Mouse (Mus musculus) G1E (cell line): ENCODE results near the gene Ube2g1. TPM values are rescaled to one million over a fixed set of nuclear protein-coding genes. Genes with fewer than 3 reads are reported as not detected.

Source experiments
- ATAC-seq: 2 replicates; pipeline ENCODE4 v1.8.0; 2016; ENCODE audit warnings: mild to moderate bottlenecking; ENCODE audit not compliant: insufficient number of reproducible peaks, poor library complexity, low FRiP score, severe bottlenecking; ENCODE audit errors: extremely low read depth
- DNase-seq: peaks from one replicate; pipeline ENCODE4 v3.0.0; 2012; ENCODE audit warnings: low spot score
- H3K27me3 ChIP-seq: 2 replicates; pipeline ENCODE4 v1.6.1; 2012; ENCODE audit warnings: mild to moderate bottlenecking, low read length, inconsistent platforms; ENCODE audit not compliant: insufficient read depth
- H3K36me3 ChIP-seq: replicated peaks from 2 replicates; pipeline ENCODE3; 2012; ENCODE audit warnings: mild to moderate bottlenecking, inconsistent platforms
- H3K4me1 ChIP-seq: 2 replicates; pipeline ENCODE4 v1.6.1; 2012; ENCODE audit warnings: low read depth, low read length, inconsistent platforms, mixed read lengths; ENCODE audit not compliant: insufficient read depth
- H3K4me3 ChIP-seq: 2 replicates; pipeline ENCODE4 v1.5.1; 2012; ENCODE audit warnings: low read depth, mild to moderate bottlenecking, inconsistent platforms, low read length, moderate library complexity, mixed read lengths
- H3K9me3 ChIP-seq: replicated peaks from 2 replicates; pipeline ENCODE4 v1.6.1; 2012; ENCODE audit warnings: inconsistent platforms
- CTCF ChIP-seq: IDR thresholded peaks from 2 replicates; pipeline ENCODE4 v1.5.1; 2012; ENCODE audit warnings: low read depth, low read length, inconsistent platforms, mixed read lengths
- GATA1 ChIP-seq: IDR thresholded peaks from 2 replicates; pipeline ENCODE4 v1.6.1; 2012; ENCODE audit warnings: borderline replicate concordance, low read length, inconsistent platforms, mixed read lengths
- GATA2 ChIP-seq: IDR thresholded peaks from 2 replicates; pipeline ENCODE4 v1.6.1; 2012; ENCODE audit warnings: low read depth, low read length, inconsistent platforms, borderline replicate concordance
- POLR2AphosphoS5 ChIP-seq: IDR thresholded peaks from 2 replicates; pipeline ENCODE4 v1.6.1; 2012; ENCODE audit warnings: low read depth, low read length, inconsistent platforms; ENCODE audit not compliant: insufficient replicate concordance
- TAL1 ChIP-seq: conservative IDR thresholded peaks from 2 replicates; pipeline ENCODE4 v1.6.1; 2012; ENCODE audit warnings: low read depth, low read length, inconsistent platforms, mixed read lengths
- polyA plus RNA-seq: library from polyadenylated mRNA; stranded (reverse); fragments of >175 nt; gene quantifications from 2 replicates; pipeline ENCODE4 v1.2.3, GENCODE M21; 2012
- total RNA-seq, 2 experiments: library from RNA; stranded (forward) in 1 of 2; stranded (reverse) in 1 of 2; fragments of 200-1000 nt in 1 of 2; fragments of >200 nt in 1 of 2; fragmentation: Nextera tagmentation in 1 of 2; gene quantifications; 2 replicates each; pipeline ENCODE4 v1.2.3; 2014 to 2017

The Ube2g1 gene
- total and polyA plus RNA-seq, 3 experiments = 32.2 to 98.9 (median 60.1) TPM

- H3K27me3 ChIP-seq = no peaks in the 10 kb centered on the region
- H3K4me3 ChIP-seq = no peak overlapping the region
- H3K4me1 ChIP-seq = peaks cover 11% of the 10 kb centered on the region
- DNase-seq (no peak), ATAC-seq (no peak)
- no peak for TF ChIP-seq CTCF
- no peak for TF ChIP-seq TAL1
- no peak for TF ChIP-seq POLR2AphosphoS5
- TF ChIP-seq GATA1 = no peak
- TF ChIP-seq GATA2 = no peak
- no peaks in the 10 kb centered on the region for H3K9me3 ChIP-seq
- peaks cover 80% of the 10 kb centered on the region for H3K36me3 ChIP-seq
Observed at GRCm38 (mm10) chr11:72726023-72726422, 118.9 kb downstream of the Ube2g1 start.

GRCm38 (mm10) chr11:72733736-72734135 lies 126.7 kb downstream of the Ube2g1 start:
- H3K9me3 ChIP-seq = no peaks in the 10 kb centered on the region
- TF ChIP-seq GATA2 (no peak), GATA1 (no peak), POLR2AphosphoS5 (no peak), TAL1 (no peak), CTCF (no peak)
- no peak for ATAC-seq
- no peak overlapping the region for H3K4me3 ChIP-seq
- no peaks in the 10 kb centered on the region for H3K4me1 ChIP-seq
- H3K36me3 ChIP-seq = peaks cover 95% of the 10 kb centered on the region
- no peaks in the 10 kb centered on the region for H3K27me3 ChIP-seq
- no peak for DNase-seq

GRCm38 (mm10) chr11:72734840-72735518 lies 127.9 kb downstream of the Ube2g1 start:
- Histone ChIP-seq H3K27me3 (no peaks in the 10 kb centered on the region), H3K9me3 (no peaks in the 10 kb centered on the region), H3K4me3 (no peak overlapping the region), H3K36me3 (peaks cover 95% of the 10 kb centered on the region), H3K4me1 (no peaks in the 10 kb centered on the region; the same call in 1 of the 2 replicates)
- DNase-seq (no peak), ATAC-seq (no peak)
- TF ChIP-seq CTCF (no peak), GATA1 (no peak), GATA2 (no peak), POLR2AphosphoS5 (no peak), TAL1 (no peak)

GRCm38 (mm10) chr11:72735519-72735860 lies 128.4 kb downstream of the Ube2g1 start:
- ATAC-seq (no peak), DNase-seq (no peak)
- Histone ChIP-seq H3K27me3 (no peaks in the 10 kb centered on the region), H3K36me3 (peaks cover 95% of the 10 kb centered on the region), H3K4me3 (no peak overlapping the region), H3K9me3 (no peaks in the 10 kb centered on the region), H3K4me1 (no peaks in the 10 kb centered on the region; the same call in 1 of the 2 replicates)
- TF ChIP-seq GATA2 = no peak
- no peak for TF ChIP-seq CTCF

Other genes with a start within 250 kb of the Ube2g1 start
- gene Tekt1, start 244.8 kb upstream of the Ube2g1 start, total RNA-seq (2014; fragmentation: Nextera tagmentation) = not detected in 2 replicates
- not detected in 2 replicates for gene Tekt1, start 244.8 kb upstream of the Ube2g1 start, total RNA-seq (2017)
- not detected in 2 replicates for gene Tekt1, start 244.8 kb upstream of the Ube2g1 start, polyA plus RNA-seq
- gene Smtnl2, start 195.6 kb upstream of the Ube2g1 start, total RNA-seq (2014; fragmentation: Nextera tagmentation) = not detected in 2 replicates
- gene Smtnl2, start 195.6 kb upstream of the Ube2g1 start, total RNA-seq (2017) = 0.06 and 0.11 TPM in 2 replicates
- not detected in 2 replicates for gene Smtnl2, start 195.6 kb upstream of the Ube2g1 start, polyA plus RNA-seq
- gene Ggt6, start 171.8 kb upstream of the Ube2g1 start, total RNA-seq (2014; fragmentation: Nextera tagmentation) = not detected in 2 replicates
- gene Ggt6, start 171.8 kb upstream of the Ube2g1 start, total RNA-seq (2017) = 0.05 TPM in 1 of 2 replicates, not detected in the other
- not detected in 2 replicates for gene Ggt6, start 171.8 kb upstream of the Ube2g1 start, polyA plus RNA-seq
- gene Mybbp1a, start 165.9 kb upstream of the Ube2g1 start, total RNA-seq (2014; fragmentation: Nextera tagmentation) = 496 and 593 TPM in 2 replicates
- 96.8 and 125 TPM in 2 replicates for gene Mybbp1a, start 165.9 kb upstream of the Ube2g1 start, total RNA-seq (2017)
- gene Mybbp1a, start 165.9 kb upstream of the Ube2g1 start, polyA plus RNA-seq = 195 and 253 TPM in 2 replicates
- 129 and 145 TPM in 2 replicates for gene Spns2, start 117.4 kb upstream of the Ube2g1 start, total RNA-seq (2014; fragmentation: Nextera tagmentation)
- 29.3 and 40.8 TPM in 2 replicates for gene Spns2, start 117.4 kb upstream of the Ube2g1 start, total RNA-seq (2017)
- gene Spns2, start 117.4 kb upstream of the Ube2g1 start, polyA plus RNA-seq = 69.2 and 113 TPM in 2 replicates
- not detected in 2 replicates for gene Spns3, start 56.8 kb upstream of the Ube2g1 start, total RNA-seq (2014; fragmentation: Nextera tagmentation)
- 0.11 and 0.12 TPM in 2 replicates for gene Spns3, start 56.8 kb upstream of the Ube2g1 start, total RNA-seq (2017)
- not detected in 2 replicates for gene Spns3, start 56.8 kb upstream of the Ube2g1 start, polyA plus RNA-seq
- gene Ankfy1, start 82.7 kb downstream of the Ube2g1 start, total RNA-seq (2014; fragmentation: Nextera tagmentation) = 77.4 and 80.8 TPM in 2 replicates
- 59.1 and 63.6 TPM in 2 replicates for gene Ankfy1, start 82.7 kb downstream of the Ube2g1 start, total RNA-seq (2017)
- gene Ankfy1, start 82.7 kb downstream of the Ube2g1 start, polyA plus RNA-seq = 15.4 and 26.5 TPM in 2 replicates
- 11.7 and 13.2 TPM in 2 replicates for gene Cyb5d2, start 188.9 kb downstream of the Ube2g1 start, total RNA-seq (2014; fragmentation: Nextera tagmentation)
- gene Cyb5d2, start 188.9 kb downstream of the Ube2g1 start, total RNA-seq (2017) = 6.8 and 8.5 TPM in 2 replicates
- gene Cyb5d2, start 188.9 kb downstream of the Ube2g1 start, polyA plus RNA-seq = 0.43 and 0.57 TPM in 2 replicates
- gene Zzef1, start 188.9 kb downstream of the Ube2g1 start, total RNA-seq (2014; fragmentation: Nextera tagmentation) = 32.1 and 43.4 TPM in 2 replicates
- 25.5 and 33.2 TPM in 2 replicates for gene Zzef1, start 188.9 kb downstream of the Ube2g1 start, total RNA-seq (2017)
- gene Zzef1, start 188.9 kb downstream of the Ube2g1 start, polyA plus RNA-seq = 5.3 and 5.6 TPM in 2 replicates